Mouse (Mus musculus): ENCODE data around the gene Gsta3. TPM values are rescaled to one million over a fixed set of nuclear protein-coding genes. Genes with fewer than 3 reads are reported as not detected.

Gene Gsta3
- polyA plus RNA-seq, 1 experiment from 2014 or later, result 0.37 TPM

DNA sequence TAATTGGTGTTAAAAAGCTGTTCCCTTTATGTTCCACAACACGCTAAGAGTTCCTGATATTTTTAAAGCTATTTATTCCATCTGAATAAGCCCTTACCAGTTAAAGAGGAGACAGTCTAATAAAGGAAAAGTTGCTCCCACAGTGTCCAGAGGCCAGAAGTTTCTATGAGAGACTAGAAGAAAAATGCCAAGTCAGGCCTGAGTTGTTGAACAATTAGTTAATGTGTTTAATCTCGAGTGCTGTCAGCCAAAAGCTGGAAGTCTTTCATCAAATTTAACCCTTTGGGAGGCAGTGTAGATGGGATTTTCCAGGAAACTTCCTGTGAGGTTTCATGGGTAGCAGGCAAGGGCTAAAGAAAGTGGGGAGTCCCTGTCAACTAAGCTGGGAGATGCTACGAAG is 59.4 kb downstream of the Gsta3 start:
- Histone ChIP-seq H3K4me3 (replicated peaks; ENCODE audit: low read depth, low read length) (no peak overlapping the region), H3K4me1 (ENCODE audit: control insufficient read depth, insufficient read depth, low read length) (no peaks in the 10 kb centered on the region), H3K27ac (replicated peaks; ENCODE audit: low read depth, low read length) (no peak overlapping the region), H3K9ac (replicated peaks; ENCODE audit: low read length) (no peak overlapping the region), H3K9me3 (ENCODE audit: control insufficient read depth, low read length) (no peaks in the 10 kb centered on the region), H3K4me2 (ENCODE audit: low read length) (no peak overlapping the region), H3K27me3 (ENCODE audit: control insufficient read depth, insufficient read depth, low read length) (no peaks in the 10 kb centered on the region), H3K36me3 (ENCODE audit: control insufficient read depth, insufficient read depth, low read length) (no peaks in the 10 kb centered on the region)
- no peak for ATAC-seq (ENCODE audit: low FRiP score, low TSS enrichment)
- 63% methylated on average over 3 of the region's 3 CpGs for WGBS
- no peak for DNase-seq

DNA sequence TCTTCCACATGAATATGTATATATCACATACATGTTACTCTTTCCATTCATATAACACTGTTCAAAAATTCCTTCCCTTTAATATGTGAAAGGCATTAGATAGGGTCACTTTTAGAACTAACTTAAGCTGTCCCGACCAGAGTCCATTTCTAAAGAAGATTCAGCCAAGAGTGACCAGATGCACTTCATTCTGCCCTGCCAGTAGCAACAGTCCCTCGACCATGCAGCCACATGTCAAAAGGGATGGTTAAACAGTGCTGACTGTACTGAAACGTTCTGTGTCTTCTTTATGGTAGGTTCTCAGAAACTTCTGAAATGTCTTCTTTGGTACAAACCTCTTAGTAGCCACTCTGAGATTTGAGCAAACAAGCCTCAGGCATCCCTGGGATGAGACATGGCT is 61.3 kb downstream of the Gsta3 start:
- ATAC-seq (ENCODE audit: low FRiP score, low TSS enrichment), result no peak
- Histone ChIP-seq H3K4me3 (replicated peaks; ENCODE audit: low read depth, low read length) (no peak overlapping the region), H3K27me3 (ENCODE audit: control insufficient read depth, insufficient read depth, low read length) (no peaks in the 10 kb centered on the region), H3K4me1 (ENCODE audit: control insufficient read depth, insufficient read depth, low read length) (no peaks in the 10 kb centered on the region), H3K36me3 (ENCODE audit: control insufficient read depth, insufficient read depth, low read length) (no peaks in the 10 kb centered on the region), H3K9me3 (ENCODE audit: control insufficient read depth, low read length) (no peaks in the 10 kb centered on the region), H3K27ac (replicated peaks; ENCODE audit: low read depth, low read length) (no peak overlapping the region), H3K9ac (replicated peaks; ENCODE audit: low read length) (no peak overlapping the region), H3K4me2 (ENCODE audit: low read length) (no peak overlapping the region)
- WGBS, result 82% methylated on average over 3 of the region's 3 CpGs
- no peak for DNase-seq

DNA sequence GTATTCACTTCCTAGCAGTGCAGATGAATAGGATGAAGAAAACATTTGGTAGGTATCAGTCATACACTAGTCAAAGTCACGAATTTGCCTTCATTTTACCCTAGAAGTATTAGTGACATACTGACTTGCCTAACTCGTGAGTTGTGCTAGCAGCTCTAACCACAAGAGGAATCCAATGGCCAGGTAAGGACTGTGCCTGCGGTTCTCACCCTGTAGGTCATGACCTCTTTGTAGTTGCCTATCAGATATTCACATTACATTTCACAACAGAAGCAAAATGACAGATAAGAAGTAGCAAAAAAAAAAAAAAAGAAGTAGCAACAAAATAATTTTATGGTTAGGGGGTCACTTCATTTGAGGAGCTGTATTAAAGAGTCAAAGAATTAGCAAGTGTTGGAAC is 63.8 kb downstream of the Gsta3 start:
- no peak overlapping the region for H3K27ac ChIP-seq (replicated peaks; ENCODE audit: low read depth, low read length)
- H3K9ac ChIP-seq (replicated peaks; ENCODE audit: low read length), result no peak overlapping the region
- H3K9me3 ChIP-seq (ENCODE audit: control insufficient read depth, low read length), result no peaks in the 10 kb centered on the region
- H3K36me3 ChIP-seq (ENCODE audit: control insufficient read depth, insufficient read depth, low read length), result no peaks in the 10 kb centered on the region
- 89% methylated on average over 3 of the region's 3 CpGs for WGBS
- DNase-seq (no peak), ATAC-seq (ENCODE audit: low FRiP score, low TSS enrichment) (no peak)
- no peak overlapping the region for H3K4me3 ChIP-seq (replicated peaks; ENCODE audit: low read depth, low read length)
- no peak overlapping the region for H3K4me2 ChIP-seq (ENCODE audit: low read length)
- H3K27me3 ChIP-seq (ENCODE audit: control insufficient read depth, insufficient read depth, low read length), result no peaks in the 10 kb centered on the region
- H3K4me1 ChIP-seq (ENCODE audit: control insufficient read depth, insufficient read depth, low read length), result no peaks in the 10 kb centered on the region

DNA sequence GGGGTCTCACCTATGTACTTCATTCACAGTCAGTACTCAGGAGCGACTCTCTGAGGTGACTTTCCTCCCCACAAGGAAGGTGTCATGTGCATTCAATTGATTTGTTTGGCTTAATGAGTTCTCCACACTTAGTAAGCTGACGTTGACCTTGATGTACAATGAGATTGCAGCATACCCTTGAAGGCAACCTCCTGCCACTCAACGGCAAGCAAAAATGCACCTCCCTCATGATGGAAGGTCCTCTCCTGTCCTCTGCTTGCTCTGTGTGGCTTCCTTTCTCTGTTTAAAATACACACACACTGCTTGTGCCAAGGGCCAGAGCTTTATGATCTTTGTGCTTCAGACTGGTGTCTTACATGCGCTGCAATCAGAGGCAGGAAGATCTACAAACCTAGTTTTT is 64.3 kb downstream of the Gsta3 start:
- DNase-seq, result no peak
- 90% methylated on average over 4 of the region's 4 CpGs for WGBS
- Histone ChIP-seq H3K9me3 (ENCODE audit: control insufficient read depth, low read length) (no peaks in the 10 kb centered on the region), H3K27ac (replicated peaks; ENCODE audit: low read depth, low read length) (no peak overlapping the region), H3K4me2 (ENCODE audit: low read length) (no peak overlapping the region), H3K36me3 (ENCODE audit: control insufficient read depth, insufficient read depth, low read length) (no peaks in the 10 kb centered on the region), H3K4me3 (replicated peaks; ENCODE audit: low read depth, low read length) (no peak overlapping the region), H3K27me3 (ENCODE audit: control insufficient read depth, insufficient read depth, low read length) (no peaks in the 10 kb centered on the region), H3K4me1 (ENCODE audit: control insufficient read depth, insufficient read depth, low read length) (no peaks in the 10 kb centered on the region), H3K9ac (replicated peaks; ENCODE audit: low read length) (no peak overlapping the region)
- ATAC-seq (ENCODE audit: low FRiP score, low TSS enrichment), result no peak

DNA sequence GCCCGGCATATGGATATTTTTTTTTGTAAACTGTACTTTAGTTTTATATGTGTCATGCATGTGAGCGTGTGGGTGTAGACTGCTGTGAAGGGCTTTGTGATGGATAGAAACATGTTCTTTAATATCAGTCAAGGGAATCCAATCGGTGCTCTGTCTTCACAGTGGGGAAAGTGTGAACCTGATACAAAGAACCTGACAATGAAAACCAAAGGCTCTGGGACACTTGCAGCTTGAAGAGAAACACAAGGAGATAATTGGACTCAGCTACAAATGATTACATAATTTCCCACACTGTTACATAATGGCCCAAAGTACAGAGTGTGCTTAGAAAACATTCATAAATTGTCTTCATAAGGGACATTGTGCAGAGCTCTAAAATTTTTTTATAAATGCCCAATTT is 65.1 kb downstream of the Gsta3 start:
- no peak for ATAC-seq (ENCODE audit: low FRiP score, low TSS enrichment)
- WGBS, result 91% methylated on average over 3 of the region's 3 CpGs
- Histone ChIP-seq H3K9ac (replicated peaks; ENCODE audit: low read length) (no peak overlapping the region), H3K36me3 (ENCODE audit: control insufficient read depth, insufficient read depth, low read length) (no peaks in the 10 kb centered on the region), H3K4me3 (replicated peaks; ENCODE audit: low read depth, low read length) (no peak overlapping the region), H3K27ac (replicated peaks; ENCODE audit: low read depth, low read length) (no peak overlapping the region), H3K4me1 (ENCODE audit: control insufficient read depth, insufficient read depth, low read length) (no peaks in the 10 kb centered on the region), H3K9me3 (ENCODE audit: control insufficient read depth, low read length) (no peaks in the 10 kb centered on the region), H3K4me2 (ENCODE audit: low read length) (no peak overlapping the region), H3K27me3 (ENCODE audit: control insufficient read depth, insufficient read depth, low read length) (no peaks in the 10 kb centered on the region)
- DNase-seq, result no peak

DNA sequence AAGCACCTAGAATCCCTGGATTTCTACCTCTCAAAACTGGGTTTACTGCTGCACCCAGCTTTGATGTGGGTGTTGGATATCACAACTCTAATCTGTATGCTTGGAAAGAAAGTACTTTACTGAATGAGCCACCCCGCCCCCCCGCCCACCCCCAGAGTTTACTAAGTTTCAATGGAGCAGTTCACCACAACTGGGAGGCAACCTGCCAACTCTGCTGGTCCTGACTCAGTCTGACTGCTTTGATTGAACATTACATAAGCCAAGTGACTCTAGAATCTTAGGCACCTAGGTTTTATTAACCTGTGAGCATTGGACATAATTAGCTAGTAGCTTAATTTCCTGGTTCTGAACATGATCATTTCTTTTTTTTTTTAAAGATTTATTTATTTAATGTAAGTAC is 73.9 kb downstream of the Gsta3 start:
- Histone ChIP-seq H3K27me3 (ENCODE audit: control insufficient read depth, insufficient read depth, low read length) (no peaks in the 10 kb centered on the region), H3K27ac (replicated peaks; ENCODE audit: low read depth, low read length) (no peak overlapping the region), H3K9ac (replicated peaks; ENCODE audit: low read length) (no peak overlapping the region), H3K4me2 (ENCODE audit: low read length) (no peak overlapping the region), H3K4me3 (replicated peaks; ENCODE audit: low read depth, low read length) (no peak overlapping the region), H3K36me3 (ENCODE audit: control insufficient read depth, insufficient read depth, low read length) (no peaks in the 10 kb centered on the region), H3K9me3 (ENCODE audit: control insufficient read depth, low read length) (no peaks in the 10 kb centered on the region), H3K4me1 (ENCODE audit: control insufficient read depth, insufficient read depth, low read length) (no peaks in the 10 kb centered on the region)
- 96% methylated on average over 2 of the region's 2 CpGs for WGBS
- DNase-seq (no peak), ATAC-seq (ENCODE audit: low FRiP score, low TSS enrichment) (no peak)

Other genes starting within 250 kb of the Gsta3 start
- gene Tram2, start 161.4 kb upstream of the Gsta3 start, polyA plus RNA-seq (2014; fragmentation: Nextera tagmentation; extraction: Ambion mirVana), result 1.8 and 2.7 TPM in 2 replicates
- 15.8 and 16.2 TPM in 2 replicates for gene Tmem14a, start 22.0 kb upstream of the Gsta3 start, polyA plus RNA-seq (2014; fragmentation: Nextera tagmentation; extraction: Ambion mirVana)
- gene Khdc1a, start 109.1 kb downstream of the Gsta3 start, polyA plus RNA-seq (2014; fragmentation: Nextera tagmentation; extraction: Ambion mirVana), result not detected in 2 replicates
- not detected in 2 replicates for gene Khdc1c, start 127.7 kb downstream of the Gsta3 start, polyA plus RNA-seq (2014; fragmentation: Nextera tagmentation; extraction: Ambion mirVana)
- 0.12 TPM in 2 replicates for gene Khdc1b, start 143.0 kb downstream of the Gsta3 start, polyA plus RNA-seq (2014; fragmentation: Nextera tagmentation; extraction: Ambion mirVana)

All from midbrain, embryonic 14.5 days (tissue).